Mouse (Mus musculus) midbrain, embryonic 13.5 days (tissue): ENCODE data around the gene Iffo1. TPM values are rescaled to one million over a fixed set of nuclear protein-coding genes. Genes with fewer than 3 reads are reported as not detected.

Source experiments
- ATAC-seq: fragments of 200-750 bp; cut with Nextera tagmentation; 2 replicates; pipeline ENCODE4 v1.8.0; 2017; ENCODE audit warnings: mild to moderate bottlenecking, moderate TSS enrichment, moderate library complexity
- H3K27ac ChIP-seq: fragments of 300-500 bp; sonication (generic); 2 replicates; pipeline ENCODE4 v1.5.1; 2015; ENCODE audit warnings: inconsistent platforms, mild to moderate bottlenecking, moderate library complexity
- H3K27me3 ChIP-seq: fragments of 300-500 bp; sonication (generic); 2 replicates; pipeline ENCODE4 v1.6.1; 2015; ENCODE audit warnings: mild to moderate bottlenecking, inconsistent platforms
- H3K36me3 ChIP-seq: fragments of 300-500 bp; sonication (generic); 2 replicates; pipeline ENCODE4 v1.6.1; 2015; ENCODE audit warnings: mild to moderate bottlenecking, inconsistent platforms
- H3K4me1 ChIP-seq: fragments of 300-500 bp; sonication (generic); replicated peaks from 2 replicates; pipeline ENCODE4 v1.6.1; 2015; ENCODE audit warnings: inconsistent platforms
- H3K4me2 ChIP-seq: fragments of 300-500 bp; sonication (generic); replicated peaks from 2 replicates; pipeline ENCODE4 v1.6.1; 2015; ENCODE audit warnings: moderate library complexity, mild to moderate bottlenecking, inconsistent platforms
- H3K4me3 ChIP-seq: fragments of 300-500 bp; sonication (generic); replicated peaks from 2 replicates; pipeline ENCODE4 v1.5.1; 2015; ENCODE audit warnings: mild to moderate bottlenecking, inconsistent platforms
- H3K9ac ChIP-seq: fragments of 300-500 bp; sonication (generic); replicated peaks from 2 replicates; pipeline ENCODE4 v1.6.1; 2015; ENCODE audit warnings: mild to moderate bottlenecking, inconsistent platforms
- H3K9me3 ChIP-seq: fragments of 300-500 bp; sonication (generic); 2 replicates; pipeline ENCODE4 v1.6.1; 2016; ENCODE audit warnings: mild to moderate bottlenecking, inconsistent platforms
- WGBS: fragments of 180-500 bp; shearing (Covaris S2); methylation state at CpG from one replicate; pipeline ENCODE4 v1.1.7; 2015; 5-methylcytosine and 5-hydroxymethylcytosine counted together
- polyA plus RNA-seq: library from polyadenylated mRNA; unstranded; fragments of >200 nt; fragmentation: Nextera tagmentation; extraction: Ambion mirVana; gene quantifications from 2 replicates; pipeline ENCODE4 v1.2.1, GENCODE M21; 2015

Iffo1 gene
- polyA plus RNA-seq, 1 experiment from 2014 or later = 19.3 TPM

- peak; percentile 92 for ATAC-seq
- peak overlapping the region; percentile 98 for H3K4me3 ChIP-seq
- peaks cover 55% of the 10 kb centered on the region for H3K4me1 ChIP-seq
- H3K9me3 ChIP-seq = no peaks in the 10 kb centered on the region
- peak overlapping the region; percentile 98 for H3K9ac ChIP-seq
- H3K27me3 ChIP-seq = no peaks in the 10 kb centered on the region
- H3K4me2 ChIP-seq = peak overlapping the region; percentile 96
- 0% methylated on average over 36 of the region's 36 CpGs for WGBS
- peaks cover 65% of the 10 kb centered on the region for H3K36me3 ChIP-seq
- peak overlapping the region; percentile 94 for H3K27ac ChIP-seq
Observed at GRCm38 (mm10) chr6:125165328-125165891, 20.4 kb downstream of the Iffo1 start.

GRCm38 (mm10) chr6:125166051-125166751, 21.2 kb downstream of the Iffo1 start, which contains the start of gene Gapdh:
Gene Gapdh, minus strand, starts transcription at chr6:125166467.
- peak within 1 kb of the TSS; percentile 98 for H3K4me3 ChIP-seq
- WGBS = 0% methylated on average over 18 of the region's 18 CpGs
- H3K4me2 ChIP-seq = peak within 1 kb of the TSS; percentile 96
- H3K4me1 ChIP-seq = peaks cover 47% of the 10 kb centered on the region
- H3K9ac ChIP-seq = peak within 1 kb of the TSS; percentile 98
- H3K27ac ChIP-seq = peak within 1 kb of the TSS; percentile 94
- no peaks in the 10 kb centered on the region for H3K27me3 ChIP-seq
- no peaks in the 10 kb centered on the region for H3K9me3 ChIP-seq
- ATAC-seq = peak; percentile 13
- peaks cover 65% of the 10 kb centered on the region for H3K36me3 ChIP-seq

GRCm38 (mm10) chr6:125166861-125167650, 22.0 kb downstream of the Iffo1 start:
- peak overlapping the region; percentile 94 for H3K27ac ChIP-seq
- peak overlapping the region; percentile 98 for H3K4me3 ChIP-seq
- H3K36me3 ChIP-seq = peaks cover 66% of the 10 kb centered on the region
- 12% methylated on average over 10 of the region's 10 CpGs for WGBS
- peak overlapping the region; percentile 98 for H3K9ac ChIP-seq
- no peaks in the 10 kb centered on the region for H3K27me3 ChIP-seq
- no peak for ATAC-seq
- H3K4me2 ChIP-seq = peak overlapping the region; percentile 96
- H3K4me1 ChIP-seq = peaks cover 41% of the 10 kb centered on the region
- H3K9me3 ChIP-seq = no peaks in the 10 kb centered on the region

- Histone ChIP-seq H3K9me3 (no peaks in the 10 kb centered on the region), H3K36me3 (peaks cover 67% of the 10 kb centered on the region), H3K4me3 (no peak overlapping the region), H3K4me1 (peaks cover 36% of the 10 kb centered on the region), H3K4me2 (no peak overlapping the region), H3K9ac (no peak overlapping the region), H3K27me3 (no peaks in the 10 kb centered on the region), H3K27ac (no peak overlapping the region)
- no peak for ATAC-seq
- WGBS = 90% methylated on average over 14 of the region's 14 CpGs
Observed at GRCm38 (mm10) chr6:125168086-125168485, 23.0 kb downstream of the Iffo1 start.

- H3K27me3 ChIP-seq = no peaks in the 10 kb centered on the region
- 0 out of 2 replicates have a peak overlapping the region, but pooled peaks have one; percentile 25 for H3K9ac ChIP-seq
- H3K4me2 ChIP-seq = no peak overlapping the region
- no peak for ATAC-seq
- WGBS = 86% methylated on average over 6 of the region's 6 CpGs
- H3K4me3 ChIP-seq = no peak overlapping the region
- no peaks in the 10 kb centered on the region for H3K9me3 ChIP-seq
- no peak overlapping the region for H3K27ac ChIP-seq
- H3K36me3 ChIP-seq = peaks cover 81% of the 10 kb centered on the region
- H3K4me1 ChIP-seq = peaks cover 23% of the 10 kb centered on the region
Observed at GRCm38 (mm10) chr6:125170194-125170593, 25.2 kb downstream of the Iffo1 start.

GRCm38 (mm10) chr6:125172474-125172873, 27.4 kb downstream of the Iffo1 start:
- Histone ChIP-seq H3K4me1 (peaks cover 4% of the 10 kb centered on the region), H3K27me3 (no peaks in the 10 kb centered on the region), H3K27ac (no peak overlapping the region), H3K9ac (no peak overlapping the region), H3K9me3 (no peaks in the 10 kb centered on the region), H3K4me2 (no peak overlapping the region), H3K36me3 (peaks cover 100% of the 10 kb centered on the region), H3K4me3 (no peak overlapping the region)
- no peak for ATAC-seq
- WGBS = 91% methylated on average over 2 of the region's 2 CpGs

- ATAC-seq = no peak
- no peak overlapping the region for H3K27ac ChIP-seq
- H3K9me3 ChIP-seq = no peaks in the 10 kb centered on the region
Observed at GRCm38 (mm10) chr6:125173256-125173655, 28.2 kb downstream of the Iffo1 start.

GRCm38 (mm10) chr6:125175469-125175868, 30.4 kb downstream of the Iffo1 start:
- H3K4me2 ChIP-seq = no peak overlapping the region
- WGBS = 92% methylated on average over 5 of the region's 5 CpGs
- H3K27me3 ChIP-seq = no peaks in the 10 kb centered on the region
- H3K4me3 ChIP-seq = no peak overlapping the region
- H3K36me3 ChIP-seq = peaks cover 100% of the 10 kb centered on the region
- no peak overlapping the region for H3K27ac ChIP-seq
- no peaks in the 10 kb centered on the region for H3K4me1 ChIP-seq
- H3K9ac ChIP-seq = no peak overlapping the region
- ATAC-seq = no peak
- H3K9me3 ChIP-seq = no peaks in the 10 kb centered on the region

More at GRCm38 (mm10) chr6:125173256-125173655, 28.2 kb downstream of the Iffo1 start:
- Histone ChIP-seq H3K27me3 (no peaks in the 10 kb centered on the region), H3K4me3 (no peak overlapping the region), H3K4me1 (no peaks in the 10 kb centered on the region), H3K9ac (no peak overlapping the region), H3K36me3 (peaks cover 100% of the 10 kb centered on the region), H3K4me2 (no peak overlapping the region)
- over 99% methylated on average over 7 of the region's 7 CpGs for WGBS

GRCm38 (mm10) chr6:125179601-125180000, 34.6 kb downstream of the Iffo1 start:
- no peaks in the 10 kb centered on the region for H3K9me3 ChIP-seq
- H3K27ac ChIP-seq = no peak overlapping the region
- peaks cover 98% of the 10 kb centered on the region for H3K36me3 ChIP-seq
- no peak for ATAC-seq
- no peak overlapping the region for H3K9ac ChIP-seq
- H3K4me3 ChIP-seq = no peak overlapping the region
- H3K4me1 ChIP-seq = no peaks in the 10 kb centered on the region
- no peaks in the 10 kb centered on the region for H3K27me3 ChIP-seq
- no peak overlapping the region for H3K4me2 ChIP-seq
- 93% methylated on average over 7 of the region's 7 CpGs for WGBS

- H3K4me1 ChIP-seq = no peaks in the 10 kb centered on the region
- no peaks in the 10 kb centered on the region for H3K27me3 ChIP-seq
- H3K36me3 ChIP-seq = peaks cover 98% of the 10 kb centered on the region
- ATAC-seq = no peak
- no peak overlapping the region for H3K9ac ChIP-seq
- H3K4me3 ChIP-seq = no peak overlapping the region
- no peaks in the 10 kb centered on the region for H3K9me3 ChIP-seq
- H3K27ac ChIP-seq = no peak overlapping the region
- WGBS = 70% methylated on average over 5 of the region's 5 CpGs
- no peak overlapping the region for H3K4me2 ChIP-seq
Observed at GRCm38 (mm10) chr6:125182133-125182532, 37.1 kb downstream of the Iffo1 start.

- no peak overlapping the region for H3K27ac ChIP-seq
- no peak overlapping the region for H3K9ac ChIP-seq
- ATAC-seq = no peak
- no peaks in the 10 kb centered on the region for H3K9me3 ChIP-seq
- H3K4me1 ChIP-seq = peaks cover 16% of the 10 kb centered on the region
- 95% methylated on average over 10 of the region's 10 CpGs for WGBS
- H3K27me3 ChIP-seq = no peaks in the 10 kb centered on the region
- H3K4me3 ChIP-seq = no peak overlapping the region
- no peak overlapping the region for H3K4me2 ChIP-seq
- H3K36me3 ChIP-seq = peaks cover 83% of the 10 kb centered on the region
Observed at GRCm38 (mm10) chr6:125186203-125186602, 41.2 kb downstream of the Iffo1 start.

- peak overlapping the region; percentile 72 for H3K4me3 ChIP-seq
- H3K27me3 ChIP-seq = no peaks in the 10 kb centered on the region
- peak overlapping the region; percentile 88; the same call in 1 of the 2 replicates for H3K27ac ChIP-seq
- peaks cover 55% of the 10 kb centered on the region for H3K36me3 ChIP-seq
- peak overlapping the region; percentile 75 for H3K9ac ChIP-seq
- ATAC-seq = no peak
- no peaks in the 10 kb centered on the region for H3K9me3 ChIP-seq
- H3K4me1 ChIP-seq = peaks cover 35% of the 10 kb centered on the region
- H3K4me2 ChIP-seq = peak overlapping the region; percentile 90
Observed at GRCm38 (mm10) chr6:125190816-125191215, 45.8 kb downstream of the Iffo1 start.
